ENCODE assay signal across 21 mouse cellular contexts in the genomic region with DNA sequence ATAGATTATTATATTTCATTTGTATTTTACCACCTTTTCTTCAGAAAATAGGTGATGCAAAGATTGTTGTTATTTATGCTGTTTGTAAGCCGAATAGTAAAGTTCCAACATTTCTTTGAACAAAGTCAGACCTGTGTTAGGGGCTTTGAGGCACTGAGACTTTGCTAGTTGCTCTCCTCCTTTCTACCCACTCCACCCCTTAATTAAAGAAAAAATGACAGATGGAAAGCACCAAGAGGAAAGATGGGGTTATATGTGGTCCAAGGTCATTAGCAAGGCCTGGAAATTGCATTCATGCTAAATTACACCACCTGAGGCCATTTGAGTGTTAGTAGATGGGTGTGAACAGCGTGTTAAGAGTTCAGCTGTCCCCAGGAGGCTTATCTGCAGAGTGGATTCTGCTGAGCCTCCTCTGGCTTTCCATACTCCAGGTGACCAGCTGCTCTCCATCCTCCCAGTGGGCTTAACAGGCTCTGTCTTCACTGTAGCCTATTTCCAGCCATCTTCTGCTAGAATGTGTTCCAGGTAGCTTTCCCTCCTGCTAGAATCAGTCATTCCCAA.
A peak's percentile ranks its signal among the peaks of the same experiment; 100 is the strongest.
DNase-seq lines count a peak whose midpoint lies in the region; ATAC-seq and TF ChIP-seq lines count a peak whose summit lies in the region.
"Had no signal": no experiment of that assay in that cellular context is flagged by ENCODE, and none has a peak within 500 bp of the region (broad histone marks: within the 10 kb centered on the region; RNA-seq: fewer than 3 reads in every experiment).

No protein-coding gene starts in this region.

- H3K27me3 ChIP-seq in embryonic facial prominence, embryonic 11.5 days (ENCODE audit: control insufficient read depth, insufficient read depth, low read length) = no peaks in the 10 kb centered on the region; the same call in 1 of the 2 replicates
- H3K27me3 ChIP-seq in embryonic facial prominence, embryonic 10.5 days (replicated peaks; ENCODE audit: low read depth, poor library complexity, severe bottlenecking) = no peaks in the 10 kb centered on the region
- no peaks in the 10 kb centered on the region for H3K27me3 ChIP-seq in neural tube, embryonic 12.5 days (replicated peaks)
- no peaks in the 10 kb centered on the region for H3K27me3 ChIP-seq in midbrain, embryonic 13.5 days
- H3K27me3 ChIP-seq in liver, postnatal 0 days (ENCODE audit: insufficient read depth, low read length) = no peaks in the 10 kb centered on the region
- H3K27me3 ChIP-seq: embryonic facial prominence, embryonic 13.5 days; heart, embryonic 13.5 days had no signal

- no peak for DNase-seq in embryonic facial prominence, embryonic 11.5 days (ENCODE audit: low spot score)
- no peak for DNase-seq in embryonic facial prominence, embryonic 10.5 days (ENCODE audit: low spot score)
- no peak for DNase-seq in neural tube, embryonic 10.5 days (ENCODE audit: extremely low spot score, low spot score)
- peak; percentile 55 for DNase-seq in retina, postnatal 1 day
- DNase-seq in urinary bladder, postnatal 25 days (ENCODE audit: low spot score) = no peak
- DNase-seq in liver, postnatal 0 days = no peak
- DNase-seq: adrenal gland, adult 2 months; cerebellum, adult 11-12 months; gastrocnemius, adult 2 months; heart, adult 11 months; heart, postnatal 4 days; kidney, postnatal 10 days; lung, embryonic 14.5 days had no signal

- ATAC-seq in embryonic facial prominence, embryonic 11.5 days (replicated peaks; ENCODE audit: insufficient number of reproducible peaks, low FRiP score, low TSS enrichment, low read depth) = peak; percentile 62; the same call in 1 of the 2 replicates
- ATAC-seq in neural tube, embryonic 12.5 days (ENCODE audit: low FRiP score, low read depth) = peak; percentile 70
- ATAC-seq in midbrain, embryonic 13.5 days = peak; percentile 81
- ATAC-seq in liver, postnatal 0 days = no peak
- ATAC-seq: intestine, postnatal 0 days had no signal

- WGBS in embryonic facial prominence, embryonic 11.5 days = 77% methylated on average over 2 of the region's 2 CpGs
- WGBS in embryonic facial prominence, embryonic 10.5 days = 73% methylated on average over 2 of the region's 2 CpGs
- 71% methylated on average over 2 of the region's 2 CpGs for WGBS in neural tube, embryonic 12.5 days
- 56% methylated on average over 2 of the region's 2 CpGs for WGBS in midbrain, embryonic 13.5 days
- 71% methylated on average over 2 of the region's 2 CpGs for WGBS in liver, postnatal 0 days (ENCODE audit: insufficient replicate concordance)

- H3K4me1 ChIP-seq in embryonic facial prominence, embryonic 11.5 days (ENCODE audit: control insufficient read depth, insufficient read depth, low read length) = no peaks in the 10 kb centered on the region
- H3K4me1 ChIP-seq in embryonic facial prominence, embryonic 10.5 days = 0 out of 2 replicates have a peak, but pooled peaks cover 3% of the 10 kb centered on the region
- peaks cover 10% of the 10 kb centered on the region; the same call in 1 of the 2 replicates for H3K4me1 ChIP-seq in neural tube, embryonic 12.5 days
- peaks cover 31% of the 10 kb centered on the region for H3K4me1 ChIP-seq in midbrain, embryonic 13.5 days (replicated peaks)
- no peaks in the 10 kb centered on the region for H3K4me1 ChIP-seq in liver, postnatal 0 days (ENCODE audit: insufficient read depth)
- H3K4me1 ChIP-seq: embryonic facial prominence, embryonic 13.5 days; heart, embryonic 13.5 days had no signal

- no peak overlapping the region for H3K4me2 ChIP-seq in embryonic facial prominence, embryonic 11.5 days (ENCODE audit: low read depth, low read length)
- H3K4me2 ChIP-seq in neural tube, embryonic 12.5 days (replicated peaks) = no peak overlapping the region
- H3K4me2 ChIP-seq in midbrain, embryonic 13.5 days (replicated peaks) = no peak overlapping the region
- no peak overlapping the region for H3K4me2 ChIP-seq in liver, postnatal 0 days (ENCODE audit: low read depth, low read length)
- H3K4me2 ChIP-seq: embryonic facial prominence, embryonic 13.5 days; heart, embryonic 13.5 days; liver, embryonic 11.5 days; lung, embryonic 14.5 days had no signal

- no peak overlapping the region for H3K27ac ChIP-seq in embryonic facial prominence, embryonic 11.5 days (replicated peaks; ENCODE audit: low read depth, low read length)
- H3K27ac ChIP-seq in embryonic facial prominence, embryonic 10.5 days (replicated peaks) = no peak overlapping the region
- no peak overlapping the region for H3K27ac ChIP-seq in neural tube, embryonic 12.5 days
- H3K27ac ChIP-seq in midbrain, embryonic 13.5 days = peak overlapping the region; percentile 31
- H3K27ac ChIP-seq in liver, postnatal 0 days (ENCODE audit: low read depth) = no peak overlapping the region
- H3K27ac ChIP-seq: embryonic facial prominence, embryonic 13.5 days; gastrocnemius, adult 2 months; heart, embryonic 13.5 days; layer of hippocampus, adult 2 months; limb, embryonic 10.5 days had no signal

- H3K9me3 ChIP-seq in embryonic facial prominence, embryonic 11.5 days (replicated peaks; ENCODE audit: control insufficient read depth, low read length) = no peaks in the 10 kb centered on the region
- no peaks in the 10 kb centered on the region for H3K9me3 ChIP-seq in embryonic facial prominence, embryonic 10.5 days
- no peaks in the 10 kb centered on the region for H3K9me3 ChIP-seq in neural tube, embryonic 12.5 days
- no peaks in the 10 kb centered on the region for H3K9me3 ChIP-seq in midbrain, embryonic 13.5 days
- no peaks in the 10 kb centered on the region for H3K9me3 ChIP-seq in liver, postnatal 0 days (ENCODE audit: low read length)
- H3K9me3 ChIP-seq: embryonic facial prominence, embryonic 13.5 days; heart, embryonic 13.5 days; limb, embryonic 10.5 days had no signal

- TF ChIP-seq CTCF in liver, postnatal 0 days (IDR thresholded peaks at IDR 0.05; ENCODE audit: low read depth) = no peak

- no peak for TF ChIP-seq EP300 in liver, postnatal 0 days (IDR thresholded peaks at IDR 0.05; ENCODE audit: low read depth)

- H3K4me3 ChIP-seq in embryonic facial prominence, embryonic 11.5 days (ENCODE audit: low read depth, low read length) = no peak overlapping the region
- H3K4me3 ChIP-seq in embryonic facial prominence, embryonic 10.5 days = no peak overlapping the region
- H3K4me3 ChIP-seq in neural tube, embryonic 12.5 days = no peak overlapping the region
- no peak overlapping the region for H3K4me3 ChIP-seq in midbrain, embryonic 13.5 days (replicated peaks)
- no peak overlapping the region for H3K4me3 ChIP-seq in liver, postnatal 0 days (ENCODE audit: low read depth, low read length)
- H3K4me3 ChIP-seq: embryonic facial prominence, embryonic 13.5 days; gastrocnemius, adult 2 months; heart, embryonic 13.5 days; layer of hippocampus, adult 2 months; limb, embryonic 10.5 days had no signal

- H3K9ac ChIP-seq in embryonic facial prominence, embryonic 11.5 days (replicated peaks; ENCODE audit: low read length) = no peak overlapping the region
- no peak overlapping the region for H3K9ac ChIP-seq in neural tube, embryonic 12.5 days
- no peak overlapping the region for H3K9ac ChIP-seq in midbrain, embryonic 13.5 days (replicated peaks)
- H3K9ac ChIP-seq in liver, postnatal 0 days (replicated peaks) = no peak overlapping the region
- H3K9ac ChIP-seq: embryonic facial prominence, embryonic 13.5 days; heart, embryonic 13.5 days; lung, embryonic 14.5 days had no signal

- no peaks in the 10 kb centered on the region for H3K36me3 ChIP-seq in embryonic facial prominence, embryonic 11.5 days (replicated peaks; ENCODE audit: control insufficient read depth, insufficient read depth, low read depth, low read length)
- no peaks in the 10 kb centered on the region for H3K36me3 ChIP-seq in embryonic facial prominence, embryonic 10.5 days (replicated peaks)
- no peaks in the 10 kb centered on the region for H3K36me3 ChIP-seq in neural tube, embryonic 12.5 days
- H3K36me3 ChIP-seq in midbrain, embryonic 13.5 days = 0 out of 2 replicates have a peak, but pooled peaks cover 9% of the 10 kb centered on the region
- no peaks in the 10 kb centered on the region for H3K36me3 ChIP-seq in liver, postnatal 0 days (replicated peaks; ENCODE audit: insufficient read depth, low read length)
- H3K36me3 ChIP-seq: embryonic facial prominence, embryonic 13.5 days; heart, embryonic 13.5 days; limb, embryonic 10.5 days had no signal
